Mouse (Mus musculus) induced T-regulatory cell, adult 2 months (primary cell): ENCODE measurements around the gene Phox2a.
A peak's percentile ranks its signal among the peaks of the same experiment; 100 is the strongest.

ENCODE experiments used
- DNase-seq: peaks from one replicate; pipeline ENCODE4 v3.0.0-alpha.2; 2012; ENCODE audit warnings: low read depth

Gene Phox2a

GRCm38 (mm10) chr7:101817861-101818401 is at the start of gene Phox2a:
Gene Phox2a, plus strand, starts transcription at chr7:101818313.
- peak; percentile 4 for DNase-seq

GRCm38 (mm10) chr7:101770051-101770450 is 48.1 kb upstream of the Phox2a start:
- no peak for DNase-seq

DNA sequence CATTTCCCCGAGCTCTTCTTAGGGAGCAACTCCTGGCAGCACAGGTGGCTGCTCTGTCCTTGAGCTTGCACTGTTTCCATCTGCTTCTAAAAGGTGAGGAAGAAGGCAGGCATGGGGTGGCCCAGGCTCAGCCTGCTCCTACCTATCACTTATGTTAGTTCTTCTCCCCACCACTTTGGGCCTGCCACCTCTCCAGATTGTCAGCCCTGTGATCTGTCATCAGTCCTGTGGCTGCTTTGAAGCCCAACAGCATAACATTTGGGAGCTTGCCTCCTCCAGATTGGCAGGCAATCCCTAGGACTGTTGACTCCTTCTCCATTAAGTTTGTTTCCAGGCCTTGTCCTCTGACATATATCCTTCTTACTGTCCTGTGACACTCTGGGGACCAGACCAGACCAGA is 46.5 kb upstream of the Phox2a start:
- DNase-seq, result no peak

DNA sequence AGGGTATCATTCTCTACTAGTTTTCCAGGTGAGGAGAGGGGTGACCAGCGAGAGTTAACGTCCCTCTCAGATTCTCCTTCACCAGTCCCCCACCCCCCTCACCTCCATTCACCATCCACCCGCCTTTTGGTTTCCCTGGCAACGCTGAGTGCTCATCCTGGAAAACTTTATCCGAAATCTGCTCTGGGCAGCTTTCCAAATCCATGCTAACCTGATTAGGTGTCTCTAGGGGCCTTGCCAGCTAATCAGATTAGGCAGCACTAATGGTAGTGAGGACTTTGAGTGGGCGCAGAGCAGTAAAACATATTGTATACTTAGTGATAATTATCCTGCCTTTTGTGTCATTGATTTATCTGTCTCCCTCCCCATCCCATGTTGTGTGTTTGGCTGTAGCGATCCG is 45.4 kb upstream of the Phox2a start:
- DNase-seq, result no peak

DNA sequence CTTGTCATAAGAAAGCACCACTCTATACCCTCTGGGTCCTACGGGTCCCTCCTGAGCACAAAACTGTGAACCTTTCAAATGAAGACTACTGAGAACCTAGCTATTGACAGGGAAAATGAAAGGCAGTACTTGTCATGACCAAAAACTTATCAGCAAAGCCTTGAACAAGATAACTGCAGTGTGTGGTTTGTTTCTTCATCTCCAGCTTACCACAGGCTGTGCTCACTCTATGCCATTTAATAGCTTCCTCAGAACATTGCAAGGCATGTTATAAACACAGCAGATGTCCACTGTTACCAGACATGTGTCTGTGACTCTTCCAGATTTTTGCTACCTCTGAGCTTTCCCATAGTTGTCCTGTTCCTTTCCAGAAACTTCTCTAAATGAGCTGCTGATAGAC is 41.1 kb upstream of the Phox2a start:
- DNase-seq, result no peak

DNA sequence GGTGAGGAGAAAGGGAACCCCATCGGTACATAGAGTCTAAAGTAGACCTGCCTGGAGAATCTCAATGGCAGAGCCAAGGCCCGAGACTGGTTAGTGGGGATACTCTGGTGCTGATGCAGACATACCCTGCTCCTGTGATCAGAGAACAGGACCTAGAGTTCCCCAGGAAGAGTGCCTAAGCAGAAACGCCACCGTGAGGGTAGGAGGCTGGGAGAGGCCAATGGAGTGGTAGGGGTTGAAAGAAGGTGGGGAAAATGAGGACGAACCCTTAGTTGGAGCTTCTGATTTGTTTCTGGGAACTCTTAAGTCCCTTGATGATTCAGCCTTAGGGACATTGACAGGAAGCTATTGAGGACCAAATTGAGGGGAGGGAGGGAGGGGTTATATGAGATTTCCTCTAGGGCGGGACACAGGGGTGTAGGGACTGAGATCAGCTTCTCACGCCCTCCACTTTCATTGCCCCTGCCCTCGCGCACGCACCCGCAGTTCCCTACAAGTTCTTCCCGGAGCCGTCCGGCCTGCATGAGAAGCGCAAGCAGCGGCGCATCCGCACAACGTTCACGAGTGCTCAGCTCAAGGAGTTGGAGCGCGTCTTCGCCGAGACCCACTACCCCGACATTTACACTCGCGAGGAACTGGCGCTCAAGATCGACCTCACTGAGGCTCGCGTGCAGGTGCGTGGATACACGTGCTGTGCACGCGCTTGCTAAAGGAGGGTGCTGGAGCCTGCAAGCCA is 2.4 kb downstream of the Phox2a start:
- peak; percentile 50 for DNase-seq

GRCm38 (mm10) chr7:101821571-101822501 is 3.7 kb downstream of the Phox2a start:
- DNase-seq, result peak; percentile 62

- DNase-seq, result no peak
Observed at GRCm38 (mm10) chr7:101822836-101823757, 5.0 kb downstream of the Phox2a start.

GRCm38 (mm10) chr7:101823758-101824630 is 5.9 kb downstream of the Phox2a start:
- DNase-seq, result no peak

- no peak for DNase-seq
Observed at GRCm38 (mm10) chr7:101830373-101830772, 12.3 kb downstream of the Phox2a start.

GRCm38 (mm10) chr7:101831437-101831836 is 13.3 kb downstream of the Phox2a start:
- no peak for DNase-seq

DNA sequence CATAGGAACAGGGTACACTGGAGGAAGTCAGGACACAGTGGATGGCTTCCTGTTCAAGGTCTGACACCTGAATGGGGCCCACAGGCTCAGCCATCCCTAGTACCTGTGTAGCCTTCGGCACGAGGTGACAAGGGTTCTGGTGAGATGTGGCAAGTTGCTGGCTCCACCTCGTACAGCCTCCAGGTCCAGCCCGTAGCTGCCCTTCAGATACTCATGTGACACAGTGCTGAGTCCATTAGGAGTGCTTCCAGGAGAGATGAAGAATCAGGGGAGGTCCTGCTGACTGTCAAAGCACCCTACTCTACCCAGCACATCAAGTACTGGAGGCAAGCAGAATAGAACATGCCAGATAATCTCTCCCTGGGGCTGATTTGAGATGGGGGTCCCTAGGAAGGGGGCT is 14.3 kb downstream of the Phox2a start:
- no peak for DNase-seq

GRCm38 (mm10) chr7:101833352-101833751 is 15.2 kb downstream of the Phox2a start:
- DNase-seq, result no peak

DNA sequence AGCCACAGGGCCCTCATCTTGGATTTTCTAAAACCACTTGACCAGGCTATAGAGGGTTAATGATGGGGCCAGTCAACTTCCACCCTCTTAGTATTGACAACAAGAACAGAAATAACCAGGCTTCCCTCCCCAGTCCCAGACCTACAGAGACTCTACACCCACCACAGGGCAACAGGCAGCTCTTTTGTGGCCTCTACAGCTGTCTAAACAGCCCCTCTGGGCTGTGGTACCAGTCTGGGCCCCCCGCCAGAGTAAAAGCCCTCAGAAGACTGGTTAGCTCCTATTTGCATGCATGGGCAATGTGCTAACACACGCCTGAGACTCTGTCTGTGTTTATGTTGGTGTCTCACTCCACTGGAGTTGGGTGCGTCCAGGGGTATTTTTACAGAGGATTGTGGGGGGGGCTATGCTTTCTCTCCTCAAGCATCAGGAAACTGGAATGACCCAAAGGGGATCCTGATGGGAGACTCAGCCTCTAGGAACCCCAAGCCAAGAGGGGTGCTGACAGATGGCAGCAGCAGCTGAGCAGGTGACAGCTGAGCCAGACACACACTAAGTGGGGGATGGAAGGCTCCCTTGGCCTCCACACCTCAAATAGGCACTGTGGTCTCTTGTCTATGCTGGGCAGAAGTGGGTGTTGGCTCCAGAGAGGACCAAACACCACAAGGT is 15.9 kb downstream of the Phox2a start:
- DNase-seq, result no peak

DNA sequence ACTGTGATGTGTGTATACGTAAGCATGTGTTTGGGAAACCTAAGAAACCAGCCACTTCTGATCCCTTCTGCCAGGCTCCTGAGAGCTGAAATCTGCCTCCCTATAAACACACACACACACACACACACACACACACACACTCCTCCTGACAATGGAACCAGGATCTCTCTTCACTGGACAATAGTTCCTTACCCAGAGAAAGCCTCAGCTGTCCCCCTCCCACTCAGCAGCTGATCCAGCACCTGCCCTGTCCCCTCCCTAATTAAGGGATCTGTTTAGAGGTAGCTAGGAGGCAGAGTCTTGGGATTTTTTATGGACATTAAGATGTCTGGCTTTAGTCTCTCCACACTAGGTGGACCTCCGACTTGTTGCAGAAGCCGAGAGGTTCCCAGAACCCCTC is 16.8 kb downstream of the Phox2a start:
- DNase-seq, result no peak

DNA sequence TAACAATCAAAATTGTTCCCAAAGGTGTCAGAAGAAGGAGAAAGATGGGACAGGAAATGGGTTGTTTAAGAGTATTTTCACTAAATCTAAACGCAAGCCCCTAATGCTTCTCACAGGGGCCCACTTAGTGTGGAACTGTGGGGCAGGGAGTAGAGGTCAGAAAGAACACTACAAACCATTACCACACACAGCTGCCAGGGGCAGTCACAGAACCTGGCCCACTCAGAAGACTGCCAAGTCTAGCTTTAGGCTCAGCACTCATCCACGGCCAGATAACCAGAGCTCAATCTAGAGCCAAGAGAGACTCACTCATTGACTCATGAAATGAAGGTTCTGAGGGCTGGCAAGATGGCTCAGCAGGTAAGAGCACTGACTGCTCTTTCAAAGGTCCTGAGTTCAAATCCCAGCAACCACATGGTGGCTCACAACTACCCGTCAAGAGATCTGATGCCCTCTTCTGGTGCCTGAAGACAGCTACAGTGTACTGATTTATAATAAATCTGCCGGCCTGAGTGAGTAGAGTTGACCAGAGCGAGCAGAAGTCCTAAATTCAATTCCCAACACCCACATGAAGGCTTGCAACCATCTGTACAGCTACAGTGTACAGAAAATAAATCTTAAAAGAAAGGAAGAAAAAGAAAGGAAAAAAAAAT is 17.5 kb downstream of the Phox2a start:
- DNase-seq, result peak; percentile 33

- DNase-seq, result peak; percentile 74
Observed at GRCm38 (mm10) chr7:101836271-101837153, 18.4 kb downstream of the Phox2a start.

DNA sequence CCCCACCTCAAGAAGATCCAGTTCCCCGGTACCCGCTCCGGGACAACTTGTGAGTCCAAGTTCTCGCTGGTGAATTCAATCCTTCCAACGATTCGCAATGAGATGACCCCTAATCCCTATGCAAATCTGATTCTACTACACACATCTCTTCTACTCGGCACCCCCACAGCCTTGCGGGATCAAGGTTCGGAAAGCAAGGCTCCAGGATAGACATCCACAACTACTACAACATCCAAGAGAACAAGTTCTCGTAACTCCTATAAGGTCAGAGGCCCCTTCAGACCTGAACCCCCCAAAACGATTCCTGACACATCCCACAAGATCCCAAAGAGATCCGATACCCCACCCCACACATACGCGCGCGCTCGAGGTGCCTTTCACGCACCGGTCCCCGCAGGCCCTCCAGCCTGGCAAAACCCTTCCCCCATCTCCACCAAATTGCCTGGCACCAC is 19.1 kb downstream of the Phox2a start:
- no peak for DNase-seq
